Mouse (Mus musculus) lung, adult 18-20 months (tissue): ENCODE results near the gene Sh3gl1.
A peak's percentile ranks its signal among the peaks of the same experiment; 100 is the strongest.
"Not testable (repeated sequence)": the region's sequence is repeated elsewhere in the genome, so short reads cannot be mapped to it uniquely, and the experiment has no call there.

ENCODE experiments used
- DNase-seq, 2 experiments: peaks; one replicate each; pipeline ENCODE4 v3.0.0; 2022; ENCODE audit warnings: mixed read lengths in 2 of 2

Sh3gl1 gene

GRCm38 (mm10) chr17:56036176-56036900 lies at the start of gene Sh3gl1:
Gene Sh3gl1 (minus strand): TSS chr17:56036635.
- peak; percentile 98 to 99 for DNase-seq

- no peak for DNase-seq
These were observed 44.5 kb upstream of the Sh3gl1 start for GRCm38 (mm10) chr17:56080781-56081585.

GRCm38 (mm10) chr17:56079921-56080320 lies 43.5 kb upstream of the Sh3gl1 start:
- DNase-seq = peak in 1 of 2 experiments; percentile 21

GRCm38 (mm10) chr17:56078880-56079795 lies 42.7 kb upstream of the Sh3gl1 start, which contains the start of gene Hdgfl2:
Gene Hdgfl2 (plus strand): TSS chr17:56079634.
- DNase-seq = peak; percentile 100

- DNase-seq = not testable (repeated sequence)
These were observed 41.9 kb upstream of the Sh3gl1 start for GRCm38 (mm10) chr17:56078361-56078760.

GRCm38 (mm10) chr17:56077523-56077922 lies 41.1 kb upstream of the Sh3gl1 start:
- DNase-seq = no peak

GRCm38 (mm10) chr17:56074827-56075208 lies 38.4 kb upstream of the Sh3gl1 start, which contains the start of gene Ubxn6:
Gene Ubxn6 (minus strand): TSS chr17:56075028.
- peak; percentile 96 to 97 for DNase-seq

GRCm38 (mm10) chr17:56074097-56074826 lies 37.8 kb upstream of the Sh3gl1 start:
- peak; percentile 84 to 91 for DNase-seq

- DNase-seq = no peak
These were observed 35.8 kb upstream of the Sh3gl1 start for GRCm38 (mm10) chr17:56072243-56072642.

- DNase-seq = no peak
These were observed 34.7 kb upstream of the Sh3gl1 start for GRCm38 (mm10) chr17:56071126-56071525.

- DNase-seq = no peak
These were observed 32.6 kb upstream of the Sh3gl1 start for GRCm38 (mm10) chr17:56069066-56069465.

- DNase-seq = no peak
These were observed 30.0 kb upstream of the Sh3gl1 start for GRCm38 (mm10) chr17:56066451-56066850.

GRCm38 (mm10) chr17:56065715-56066114 lies 29.3 kb upstream of the Sh3gl1 start:
- DNase-seq = not testable (repeated sequence)

- DNase-seq = no peak
These were observed 25.6 kb upstream of the Sh3gl1 start for GRCm38 (mm10) chr17:56062081-56062480.

GRCm38 (mm10) chr17:56057381-56058120 lies 21.1 kb upstream of the Sh3gl1 start:
- no peak for DNase-seq

GRCm38 (mm10) chr17:56055945-56056678 lies 19.7 kb upstream of the Sh3gl1 start:
- DNase-seq = no peak

- no peak for DNase-seq
These were observed 18.5 kb upstream of the Sh3gl1 start for GRCm38 (mm10) chr17:56054938-56055337.

GRCm38 (mm10) chr17:56051369-56051768 lies 14.9 kb upstream of the Sh3gl1 start:
- DNase-seq = no peak

GRCm38 (mm10) chr17:56040857-56041163 lies 4.4 kb upstream of the Sh3gl1 start:
- DNase-seq = no peak

GRCm38 (mm10) chr17:56040030-56040856 lies 3.8 kb upstream of the Sh3gl1 start, which contains the start of gene Chaf1a:
Gene Chaf1a (plus strand): TSS chr17:56040439.
- DNase-seq = peak; percentile 98 to 99
